ENCODE assay signal across 8 mouse cellular contexts in genomic region chr19:57403700-57404501, GRCm38 (mm10). TPM values are rescaled to one million over a fixed set of nuclear protein-coding genes. Genes with fewer than 3 reads are reported as not detected.
DNase-seq lines count a peak whose midpoint lies in the region; ATAC-seq and TF ChIP-seq lines count a peak whose summit lies in the region.

No protein-coding gene starts in this region.

- intact Hi-C loops in heart, postnatal 14 days (cut with DNase I): loop anchor here (1.0 to 10.0 kb wide), 3 partner anchors 53 to 239 kb away; partner anchors contain the start of gene Atrnl1

- H3K79me2 ChIP-seq in CH12.LX (replicated peaks; ENCODE audit: control insufficient read depth, extremely low read depth, insufficient read depth, poor library complexity, severe bottlenecking): no peaks in the 10 kb centered on the region

- no peak for TF ChIP-seq EP300 in CH12.LX (IDR thresholded peaks at IDR 0.05; ENCODE audit: low read length)
- TF ChIP-seq EP300 in liver, postnatal 0 days (IDR thresholded peaks at IDR 0.05; ENCODE audit: low read depth): peak; percentile 65

- H3K9ac ChIP-seq in CH12.LX (ENCODE audit: insufficient read depth, low read depth): peak overlapping the region; percentile 43; the same call in 1 of the 2 replicates
- H3K9ac ChIP-seq in forebrain, embryonic 11.5 days (ENCODE audit: low read length): no peak overlapping the region
- H3K9ac ChIP-seq in liver, postnatal 0 days (replicated peaks): no peak overlapping the region
- H3K9ac ChIP-seq in neural tube, embryonic 14.5 days (replicated peaks; ENCODE audit: low read depth, low read length): no peak overlapping the region

- H3K36me3 ChIP-seq in CH12.LX (replicated peaks in 1 of 2; ENCODE audit: control insufficient read depth in 1 of 2, insufficient read depth in 1 of 2, low read length in 1 of 2): peaks cover 0 to 2% of the 10 kb centered on the region in 2 experiments
- H3K36me3 ChIP-seq in forebrain, embryonic 11.5 days (ENCODE audit: control insufficient read depth, insufficient read depth, low read length): no peaks in the 10 kb centered on the region
- no peaks in the 10 kb centered on the region for H3K36me3 ChIP-seq in liver, postnatal 0 days (replicated peaks; ENCODE audit: insufficient read depth, low read length)
- no peaks in the 10 kb centered on the region for H3K36me3 ChIP-seq in neural tube, embryonic 14.5 days (ENCODE audit: control insufficient read depth, insufficient read depth, low read length)
- no peaks in the 10 kb centered on the region for H3K36me3 ChIP-seq in testis, adult 2 months (ENCODE audit: control insufficient read depth, insufficient read depth, low read length)

- H3K4me3 ChIP-seq in CH12.LX (replicated peaks in 1 of 3; ENCODE audit: low read depth in 2 of 3, low read length in 2 of 3, poor library complexity in 1 of 3): peak overlapping the region in 2 of 3 experiments; percentile 23 to 53
- H3K4me3 ChIP-seq in forebrain, embryonic 11.5 days (ENCODE audit: low read depth, low read length): no peak overlapping the region
- H3K4me3 ChIP-seq in liver, postnatal 0 days (ENCODE audit: low read depth, low read length): no peak overlapping the region
- H3K4me3 ChIP-seq in neural tube, embryonic 14.5 days (ENCODE audit: low read depth, low read length): no peak overlapping the region
- peak overlapping the region; percentile 79 for H3K4me3 ChIP-seq in testis, adult 2 months (ENCODE audit: control insufficient read depth, low read depth, low read length)

- peak; percentile 69 for TF ChIP-seq RAD21 in CH12.LX (IDR thresholded peaks at IDR 0.05; ENCODE audit: low read depth, low read length)

- no peaks in the 10 kb centered on the region for H3K9me3 ChIP-seq in CH12.LX (replicated peaks; ENCODE audit: low read length)
- H3K9me3 ChIP-seq in forebrain, embryonic 11.5 days (ENCODE audit: control insufficient read depth, low read length): no peaks in the 10 kb centered on the region
- H3K9me3 ChIP-seq in liver, postnatal 0 days (ENCODE audit: low read length): no peaks in the 10 kb centered on the region
- H3K9me3 ChIP-seq in neural tube, embryonic 14.5 days (ENCODE audit: control insufficient read depth, low read length): no peaks in the 10 kb centered on the region

- in situ Hi-C loops in CH12.LX (cut with MboI; ENCODE audit: low pct_ligation_motif_present, low pct_unique_long_range_greater_than_20kb, low sequenced_read_pairs): loop anchor here (25.0 kb wide), 1 partner anchor 208 kb away; the partner anchor contains the start of gene Atrnl1

- peak; percentile 55; the same call in 1 of the 2 replicates for ATAC-seq in forebrain, embryonic 11.5 days (replicated peaks; ENCODE audit: low FRiP score)
- peak; percentile 83 for ATAC-seq in liver, postnatal 0 days
- ATAC-seq in neural tube, embryonic 14.5 days (ENCODE audit: low read depth): peak; percentile 46; the same call in 1 of the 2 replicates

- H3K4me2 ChIP-seq in CH12.LX (ENCODE audit: insufficient read depth, low read depth, poor library complexity, severe bottlenecking): peak overlapping the region; percentile 51; the same call in 1 of the 2 replicates
- peak overlapping the region; percentile 35; the same call in 1 of the 2 replicates for H3K4me2 ChIP-seq in forebrain, embryonic 11.5 days (ENCODE audit: low read depth, low read length, severe bottlenecking)
- no peak overlapping the region for H3K4me2 ChIP-seq in liver, postnatal 0 days (ENCODE audit: low read depth, low read length)
- no peak overlapping the region for H3K4me2 ChIP-seq in neural tube, embryonic 14.5 days (ENCODE audit: low read depth, low read length)

- H3K27ac ChIP-seq in CH12.LX (ENCODE audit: insufficient read depth, low read depth): 0 out of 2 replicates have a peak overlapping the region, but pooled peaks have one; percentile 14
- no peak overlapping the region for H3K27ac ChIP-seq in forebrain, embryonic 11.5 days (ENCODE audit: low read depth, low read length)
- peak overlapping the region; percentile 63 for H3K27ac ChIP-seq in liver, postnatal 0 days (ENCODE audit: low read depth)
- no peak overlapping the region for H3K27ac ChIP-seq in neural tube, embryonic 14.5 days (ENCODE audit: low read depth, low read length)
- peak overlapping the region; percentile 46; the same call in 1 of the 2 replicates for H3K27ac ChIP-seq in testis, adult 2 months (ENCODE audit: control insufficient read depth, insufficient read depth, low read depth, low read length)

- 13% methylated on average over 24 of the region's 24 CpGs for WGBS in forebrain, embryonic 11.5 days
- WGBS in liver, postnatal 0 days (ENCODE audit: insufficient replicate concordance): 14% methylated on average over 24 of the region's 24 CpGs
- WGBS in neural tube, embryonic 14.5 days: 9% methylated on average over 24 of the region's 24 CpGs

- no peak for TF ChIP-seq POLR2A in CH12.LX (IDR thresholded peaks at IDR 0.05; ENCODE audit: low read depth, low read length)
- no peak for TF ChIP-seq POLR2A in testis, adult 2 months (IDR thresholded peaks at IDR 0.05; ENCODE audit: control insufficient read depth, low read depth, low read length)

- dilution Hi-C loops in CH12.LX (cut with MboI; ENCODE audit: extremely low pct_ligation_motif_present, extremely low pct_unique_long_range_greater_than_20kb, low sequenced_read_pairs): no loop called here

- peaks cover 0 to 11% of the 10 kb centered on the region in 2 experiments; a peak in 3 of 4 replicates for H3K4me1 ChIP-seq in CH12.LX (ENCODE audit: control insufficient read depth in 1 of 2, insufficient read depth in 2 of 2)
- H3K4me1 ChIP-seq in forebrain, embryonic 11.5 days (replicated peaks; ENCODE audit: control insufficient read depth, insufficient read depth, low read length): no peaks in the 10 kb centered on the region
- peaks cover 7% of the 10 kb centered on the region; the same call in 1 of the 2 replicates for H3K4me1 ChIP-seq in liver, postnatal 0 days (ENCODE audit: insufficient read depth)
- no peaks in the 10 kb centered on the region for H3K4me1 ChIP-seq in neural tube, embryonic 14.5 days (ENCODE audit: control insufficient read depth, insufficient read depth, low read length)
- H3K4me1 ChIP-seq in testis, adult 2 months (ENCODE audit: control insufficient read depth, insufficient read depth, low read length): peaks cover 12% of the 10 kb centered on the region

- no peaks in the 10 kb centered on the region for H3K27me3 ChIP-seq in CH12.LX (replicated peaks)
- no peaks in the 10 kb centered on the region for H3K27me3 ChIP-seq in forebrain, embryonic 11.5 days (ENCODE audit: control insufficient read depth, insufficient read depth, low read length)
- no peaks in the 10 kb centered on the region for H3K27me3 ChIP-seq in liver, postnatal 0 days (ENCODE audit: insufficient read depth, low read length)
- H3K27me3 ChIP-seq in neural tube, embryonic 14.5 days (ENCODE audit: control insufficient read depth, insufficient read depth, low read length): no peaks in the 10 kb centered on the region
- no peaks in the 10 kb centered on the region for H3K27me3 ChIP-seq in testis, adult 2 months (ENCODE audit: control insufficient read depth, insufficient read depth, low read length)

- peak; percentile 45 for DNase-seq in CH12.LX (ENCODE audit: extremely low read depth)
- peak; percentile 51 for DNase-seq in c-Kit-positive CD71-positive TER-119-negative erythroid progenitor cells, embryonic 14.5 days (ENCODE audit: low read depth)
- peak; percentile 92 for DNase-seq in forebrain, embryonic 11.5 days (ENCODE audit: low spot score)
- peak; percentile 85 to 93 for DNase-seq in heart, postnatal 14 days
- peak; percentile 93 to 94 for DNase-seq in kidney, postnatal 4 days
- DNase-seq in liver, postnatal 0 days: peak; percentile 88

- peak; percentile 34 to 81 for TF ChIP-seq CTCF in CH12.LX (conservative IDR thresholded peaks at IDR 0.05 in 1 of 2, IDR thresholded peaks at IDR 0.05 in 1 of 2; ENCODE audit: low read depth in 2 of 2, low read length in 2 of 2)
- TF ChIP-seq CTCF in liver, postnatal 0 days (IDR thresholded peaks at IDR 0.05; ENCODE audit: low read depth): peak; percentile 87
- TF ChIP-seq CTCF in testis, adult 2 months (IDR thresholded peaks at IDR 0.05; ENCODE audit: control insufficient read depth, insufficient read depth, insufficient replicate concordance, low read depth, low read length): peak; percentile 90

TF ChIP-seq in CH12.LX, 34 proteins besides CTCF, POLR2A, EP300 and RAD21 (continues in another document):
- TF ChIP-seq USF1 (IDR thresholded peaks at IDR 0.05; ENCODE audit: low read depth, low read length) (no peak), RCOR1 (conservative IDR thresholded peaks at IDR 0.05; ENCODE audit: low read depth, low read length) (no peak), ZNF384 (IDR thresholded peaks at IDR 0.05; ENCODE audit: low read depth, low read length) (peak; percentile 97), NRF1 (IDR thresholded peaks at IDR 0.05; ENCODE audit: low read depth, low read length) (no peak), MAZ (IDR thresholded peaks at IDR 0.05; ENCODE audit: low read depth, low read length) (no peak), ZKSCAN1 (IDR thresholded peaks at IDR 0.05; ENCODE audit: borderline replicate concordance, low read depth, low read length) (no peak), ELF1 (IDR thresholded peaks at IDR 0.05; ENCODE audit: low read depth, low read length) (peak; percentile 89), TCF12 (IDR thresholded peaks at IDR 0.05; ENCODE audit: low read depth, low read length) (no peak), TBP (conservative IDR thresholded peaks at IDR 0.05; ENCODE audit: low read depth, low read length) (peak; percentile 94), ZC3H11A (IDR thresholded peaks at IDR 0.05; ENCODE audit: low read depth, low read length) (no peak)

RNA-seq across cellular contexts. Expression of gene Fam160b1, which starts 43.4 kb away (rescaled TPM):
- total RNA-seq in CH12.LX (2012; rRNA removed): 4.1 and 4.4 TPM in 2 replicates
- total RNA-seq in CH12.LX (2014; rRNA removed): 4.8 and 4.9 TPM in 2 replicates
- 6.5 and 7.7 TPM in 2 replicates for polyA plus RNA-seq in CH12.LX (2012; ENCODE audit: insufficient read length, low read depth)
- polyA plus RNA-seq in forebrain, embryonic 11.5 days (2014; fragmentation: Nextera tagmentation; extraction: Ambion mirVana): 14.0 and 14.5 TPM in 2 replicates
- total RNA-seq in heart, postnatal 14 days (2021): 10 to 100 TPM; 14.8 to 14.9 TPM
- 7.8 and 9.2 TPM in 2 replicates for polyA plus RNA-seq in liver, postnatal 0 days (2015; fragmentation: Nextera tagmentation; extraction: Ambion mirVana)
- 15.6 and 20.3 TPM in 2 replicates for polyA plus RNA-seq in neural tube, embryonic 14.5 days (2014; fragmentation: Nextera tagmentation; extraction: Ambion mirVana)
- 12.3 and 13.7 TPM in 2 replicates for polyA plus RNA-seq in testis, adult 2 months (2012; rRNA removed)

RNA-seq across cellular contexts. Expression of gene Trub1, which starts 48.8 kb away (rescaled TPM):
- total RNA-seq in CH12.LX (2012; rRNA removed) (35.0 and 36.4 TPM in 2 replicates), CH12.LX (2014; rRNA removed) (40.0 and 41.4 TPM in 2 replicates)
- polyA plus RNA-seq in CH12.LX (2012; ENCODE audit: insufficient read length, low read depth): 36.2 and 47.1 TPM in 2 replicates
- polyA plus RNA-seq in forebrain, embryonic 11.5 days (2014; fragmentation: Nextera tagmentation; extraction: Ambion mirVana): 16.3 and 22.1 TPM in 2 replicates
- 1 to 10 TPM; 5.7 to 6.1 TPM for total RNA-seq in heart, postnatal 14 days (2021)
- polyA plus RNA-seq in liver, postnatal 0 days (2015; fragmentation: Nextera tagmentation; extraction: Ambion mirVana): 7.7 and 8.6 TPM in 2 replicates
- polyA plus RNA-seq in neural tube, embryonic 14.5 days (2014; fragmentation: Nextera tagmentation; extraction: Ambion mirVana): 12.3 and 14.9 TPM in 2 replicates
- 1.8 and 1.9 TPM in 2 replicates for polyA plus RNA-seq in testis, adult 2 months (2012; rRNA removed)

Comparison
In these comparisons a context has a peak if more than half of its experiments do, and no peak if none do; other contexts are left out.
1. H3K27ac ChIP-seq: peak in CH12.LX (single experiment), liver, postnatal 0 days (single experiment) and testis, adult 2 months (single experiment); none in forebrain, embryonic 11.5 days (single experiment) and neural tube, embryonic 14.5 days (single experiment).
2. H3K4me2 ChIP-seq: peak in CH12.LX (single experiment) and forebrain, embryonic 11.5 days (single experiment); none in liver, postnatal 0 days (single experiment) and neural tube, embryonic 14.5 days (single experiment).
3. H3K4me3 ChIP-seq: peak in CH12.LX (2 of 3) and testis, adult 2 months (single experiment); none in forebrain, embryonic 11.5 days (single experiment), liver, postnatal 0 days (single experiment) and neural tube, embryonic 14.5 days (single experiment).
4. Peak in every context shown above with its lines, with median percentiles within 50 percentile points of each other: DNase-seq, CTCF ChIP-seq and ATAC-seq.